Mouse (Mus musculus): ENCODE results near the gene Mvb12b.

GRCm38 (mm10) chr2:33789732-33790131, 98.0 kb downstream of the Mvb12b start:
- no peak for TF ChIP-seq POLR2A (IDR thresholded peaks at IDR 0.05; ENCODE audit: borderline replicate concordance, extremely low read depth, insufficient read depth, insufficient read length, poor library complexity, severe bottlenecking)
- no peak for TF ChIP-seq CTCF (IDR thresholded peaks at IDR 0.05; ENCODE audit: borderline replicate concordance, extremely low read depth, insufficient read depth, insufficient read length)
